Mouse (Mus musculus) heart, adult 9 months (tissue): ENCODE measurements around the gene Sun1.

Experiments used
- DNase-seq, 2 experiments: peaks; one replicate each; pipeline ENCODE4 v3.0.0; 2022; ENCODE audit warnings: low spot score in 2 of 2

Gene Sun1

DNA sequence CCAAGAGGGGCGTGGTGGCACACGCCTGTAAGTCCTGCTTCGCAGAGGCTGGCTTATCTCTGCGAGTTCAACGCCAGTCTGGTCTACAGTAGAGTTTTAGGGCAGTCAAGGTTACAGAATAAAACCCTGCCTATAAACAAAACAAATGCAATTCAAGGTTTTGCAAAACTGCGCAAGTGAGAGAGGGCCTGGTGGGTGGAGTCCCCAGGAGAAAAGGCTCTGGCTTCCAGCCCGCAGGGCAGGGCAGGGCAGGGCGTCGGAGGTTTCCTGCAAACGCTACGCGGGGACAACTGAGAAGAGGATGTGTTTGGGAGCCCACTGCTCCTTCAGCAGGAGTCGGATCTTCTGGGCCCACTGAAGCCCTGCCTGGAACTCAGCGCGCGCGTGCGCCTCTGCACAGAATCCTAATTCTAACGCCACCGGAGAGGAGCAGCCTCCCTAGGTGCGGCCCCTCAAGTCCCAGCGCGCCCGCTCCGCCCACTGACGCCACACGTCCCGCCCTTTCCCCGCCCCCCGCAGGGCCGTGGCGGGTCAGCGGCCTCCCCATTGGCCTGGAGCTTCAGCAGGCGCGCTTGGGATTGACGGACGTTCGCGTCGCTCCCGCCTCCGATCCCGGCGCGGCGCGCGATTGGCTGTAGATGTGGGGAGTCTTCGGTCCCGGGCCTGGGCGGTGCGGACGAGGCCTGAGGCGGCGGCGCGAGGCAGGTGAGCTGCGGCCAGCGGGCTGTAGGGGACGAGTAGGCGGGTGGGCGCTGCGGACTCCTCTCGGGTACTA is at the start of gene Sun1:
Gene Sun1, plus strand, starts transcription at position 643 of the 775 bp plus-strand sequence.
- peak; percentile 98 for DNase-seq

DNA sequence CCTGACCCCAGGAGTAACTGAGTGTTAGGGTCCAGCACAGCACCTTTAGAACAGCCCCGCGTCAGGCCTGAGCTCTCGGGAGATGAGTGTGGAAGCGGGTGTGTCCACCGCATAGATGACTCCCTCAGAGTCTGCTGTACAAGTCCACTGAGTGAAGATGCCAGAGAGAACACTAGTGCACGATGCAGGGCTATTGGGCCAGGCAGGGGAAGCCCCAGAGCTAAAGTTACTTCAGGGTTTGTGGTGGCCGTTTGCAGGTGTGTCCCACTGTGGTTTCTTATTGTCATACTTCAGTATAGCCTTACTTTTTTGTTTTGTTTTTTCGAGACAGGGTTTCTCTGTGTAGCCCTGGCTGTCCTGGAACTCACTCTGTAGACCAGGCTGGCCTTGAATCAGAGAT is 39.5 kb upstream of the Sun1 start:
- DNase-seq, result no peak

- no peak for DNase-seq
Observed at GRCm38 (mm10) chr5:139161632-139162031, 38.8 kb upstream of the Sun1 start.

DNA sequence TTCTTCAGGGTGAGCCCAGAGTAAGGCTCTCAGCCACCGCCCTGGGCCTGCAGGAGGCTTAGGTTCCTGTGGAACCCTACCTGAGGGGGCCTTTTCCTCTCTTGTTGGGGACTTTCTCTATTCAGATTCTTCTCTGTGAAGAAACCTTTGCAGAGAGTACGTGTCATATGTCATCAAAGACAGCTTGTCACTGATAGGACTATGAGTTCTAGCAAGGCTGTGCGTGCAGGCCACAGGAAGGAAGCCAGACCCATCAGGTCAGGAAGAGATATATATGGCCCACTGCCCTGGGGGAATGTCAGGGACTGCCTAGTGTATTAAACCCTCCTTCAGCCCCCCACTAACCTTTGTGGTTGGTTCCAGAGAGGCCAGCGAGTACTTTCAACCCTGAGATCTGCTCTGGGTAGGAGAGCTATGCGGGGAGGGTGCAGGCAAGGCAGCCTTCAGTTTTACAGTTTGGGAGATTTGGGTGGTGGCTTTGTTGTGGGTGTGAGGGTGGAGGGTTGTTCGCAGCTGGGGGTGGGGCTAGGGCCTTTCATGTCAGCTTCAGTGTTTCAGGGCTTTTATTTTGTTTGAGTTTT is 33.6 kb upstream of the Sun1 start:
- DNase-seq, result no peak

GRCm38 (mm10) chr5:139167548-139167947 is 32.9 kb upstream of the Sun1 start:
- no peak for DNase-seq

DNA sequence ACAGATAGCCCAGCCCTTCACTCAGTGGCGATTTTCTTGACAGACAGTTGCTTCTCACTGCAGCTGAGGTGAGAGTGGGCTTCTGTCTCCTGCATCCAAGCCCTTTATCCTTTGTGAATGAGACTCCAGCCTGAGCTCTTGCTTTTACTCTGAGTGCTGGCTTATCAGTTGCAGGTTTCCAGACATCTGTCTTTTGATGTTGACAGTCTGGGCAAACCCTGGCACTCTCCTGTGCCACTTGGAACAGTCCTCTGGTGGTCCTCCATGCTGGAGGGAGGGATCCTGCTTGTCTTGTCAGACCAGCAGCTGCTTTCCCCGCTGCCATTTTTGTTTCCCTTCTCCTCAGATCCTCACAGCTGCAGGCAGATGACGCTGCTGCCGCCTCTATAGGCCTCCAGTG is 28.5 kb upstream of the Sun1 start:
- no peak for DNase-seq

DNA sequence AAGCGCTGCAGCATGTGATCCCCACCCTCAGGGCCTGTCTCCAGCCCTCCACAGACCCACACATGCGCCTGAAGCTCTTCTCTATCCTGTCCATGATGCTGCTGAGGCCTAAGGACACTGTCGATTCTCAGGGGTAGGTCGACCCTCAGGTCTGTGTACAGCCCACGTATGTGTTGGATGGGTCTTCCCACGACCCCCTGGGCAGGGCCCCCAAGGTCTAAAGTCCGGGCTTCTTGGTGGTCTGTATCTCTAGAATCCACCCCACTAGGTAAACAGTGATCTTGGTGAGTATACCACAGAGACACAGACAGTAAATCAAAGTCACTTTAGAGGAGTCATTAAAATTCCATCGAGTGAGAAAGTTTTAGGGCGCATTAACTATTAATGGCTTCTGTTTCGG is 26.3 kb upstream of the Sun1 start:
- no peak for DNase-seq

GRCm38 (mm10) chr5:139174556-139175547 is 25.6 kb upstream of the Sun1 start:
- peak; percentile 39 to 57 for DNase-seq

DNA sequence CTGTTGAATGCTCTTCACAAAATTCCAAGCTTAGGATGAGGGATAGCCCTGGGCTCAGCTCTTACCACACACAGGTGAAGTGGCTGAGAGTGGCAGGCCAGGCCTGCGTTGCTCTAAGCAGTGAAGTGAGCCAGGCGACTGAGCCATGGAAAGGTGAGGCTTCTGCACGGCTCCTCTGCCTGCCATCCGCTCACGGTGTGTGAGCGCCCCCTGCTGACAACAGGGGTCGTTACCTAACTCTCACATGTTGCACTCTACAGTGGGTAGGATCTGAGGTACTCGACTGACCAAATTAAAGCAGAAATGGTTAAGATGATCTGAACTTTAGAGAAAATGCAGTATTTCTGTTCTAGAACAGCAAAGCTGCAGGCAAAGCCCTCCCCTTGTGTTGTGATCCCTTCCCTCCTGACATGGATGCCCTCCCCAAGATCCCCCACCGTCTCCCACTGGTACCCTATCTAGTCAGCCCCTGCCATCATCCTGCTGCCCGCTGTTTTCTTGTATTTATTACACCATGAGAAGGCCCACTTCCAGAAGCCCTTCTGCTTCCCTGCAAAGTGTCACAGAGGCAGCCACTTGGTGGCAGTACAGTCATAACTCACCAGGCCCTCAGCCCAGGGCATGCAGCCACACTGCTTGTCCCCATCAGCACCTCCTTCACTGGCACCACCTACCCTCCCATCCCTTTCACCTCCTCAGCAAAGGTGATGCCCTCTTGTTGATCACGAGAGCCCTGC is 21.4 kb upstream of the Sun1 start:
- DNase-seq, result peak; percentile 31 to 68

- no peak for DNase-seq
Observed at GRCm38 (mm10) chr5:139183131-139183530, 17.3 kb upstream of the Sun1 start.

DNA sequence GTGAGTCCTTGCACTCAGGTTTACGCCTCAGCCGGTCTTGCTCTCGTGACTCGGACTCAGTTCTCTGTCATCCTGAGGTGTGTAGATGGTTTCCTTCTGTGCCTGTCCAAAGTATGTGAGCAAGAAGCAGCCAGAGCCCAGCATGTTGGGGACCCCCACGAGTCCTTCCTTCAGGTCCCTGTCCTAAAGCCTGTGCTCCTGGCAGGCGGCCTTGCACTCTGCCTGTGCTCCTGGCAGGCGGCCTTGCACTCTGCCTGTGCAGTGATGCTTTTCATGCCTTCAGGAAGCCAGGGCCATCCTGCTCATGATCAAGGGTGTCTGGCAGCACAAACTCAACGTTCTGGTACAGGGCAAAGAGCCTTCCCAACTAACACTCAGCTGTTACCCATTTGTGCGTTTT is 16.8 kb upstream of the Sun1 start:
- DNase-seq, result no peak

DNA sequence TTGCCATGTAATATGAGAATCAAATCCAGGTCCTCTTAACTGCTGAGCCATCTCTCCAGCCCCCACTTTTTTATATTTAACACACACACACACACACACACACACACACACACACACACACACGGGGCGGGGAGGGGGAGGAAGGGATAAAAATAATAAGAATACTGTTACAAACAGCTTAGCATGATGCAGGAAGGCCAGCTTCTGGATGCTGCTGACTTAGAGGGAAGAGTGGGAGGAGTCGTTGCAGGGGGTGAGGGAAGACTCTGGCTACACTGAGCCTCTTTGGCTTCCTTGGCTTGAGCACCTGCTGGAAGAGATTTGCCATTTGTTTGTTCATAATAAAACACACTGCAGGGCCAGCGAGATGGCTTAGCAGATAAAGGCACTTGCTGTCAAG is 15.5 kb upstream of the Sun1 start:
- DNase-seq, result no peak

GRCm38 (mm10) chr5:139189726-139190125 is 10.7 kb upstream of the Sun1 start:
- DNase-seq, result no peak

GRCm38 (mm10) chr5:139190958-139191357 is 9.5 kb upstream of the Sun1 start:
- no peak for DNase-seq

DNA sequence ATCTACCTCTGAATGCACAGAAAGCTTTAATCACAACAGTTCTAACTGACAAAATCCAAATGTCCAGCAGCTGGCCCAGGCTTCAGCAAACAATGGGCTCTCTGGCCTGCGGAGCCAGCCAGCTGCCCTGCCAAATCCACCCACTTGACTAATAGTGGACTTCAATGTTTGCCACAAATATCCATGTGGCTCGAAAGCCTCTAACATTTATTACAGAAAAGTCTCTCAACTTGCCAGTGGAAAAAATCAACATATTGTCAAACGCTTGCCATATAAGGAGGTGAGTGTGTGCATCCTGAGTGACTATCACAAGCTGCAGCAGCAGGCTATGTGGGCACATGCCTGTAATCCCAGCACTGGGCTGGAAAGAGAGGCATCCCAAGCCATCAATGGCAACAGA is 1.7 kb upstream of the Sun1 start:
- no peak for DNase-seq

DNA sequence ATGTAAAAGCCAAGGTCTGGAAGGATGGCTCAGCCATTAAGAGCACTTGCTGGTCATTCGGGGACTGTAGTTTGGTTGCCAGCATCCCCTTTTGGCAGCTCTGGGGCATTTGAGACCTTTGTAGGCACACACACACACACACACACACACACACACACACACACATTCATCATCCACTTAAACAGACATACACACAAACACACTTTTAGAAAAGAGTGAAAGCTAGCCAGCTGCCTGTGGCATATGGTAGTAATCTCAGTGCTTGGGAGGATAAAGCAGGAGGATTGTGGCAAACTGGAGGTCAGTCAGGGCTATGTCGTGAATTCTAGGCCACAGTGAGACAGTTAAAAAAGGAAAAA is 822 bp upstream of the Sun1 start:
- DNase-seq, result no peak

DNA sequence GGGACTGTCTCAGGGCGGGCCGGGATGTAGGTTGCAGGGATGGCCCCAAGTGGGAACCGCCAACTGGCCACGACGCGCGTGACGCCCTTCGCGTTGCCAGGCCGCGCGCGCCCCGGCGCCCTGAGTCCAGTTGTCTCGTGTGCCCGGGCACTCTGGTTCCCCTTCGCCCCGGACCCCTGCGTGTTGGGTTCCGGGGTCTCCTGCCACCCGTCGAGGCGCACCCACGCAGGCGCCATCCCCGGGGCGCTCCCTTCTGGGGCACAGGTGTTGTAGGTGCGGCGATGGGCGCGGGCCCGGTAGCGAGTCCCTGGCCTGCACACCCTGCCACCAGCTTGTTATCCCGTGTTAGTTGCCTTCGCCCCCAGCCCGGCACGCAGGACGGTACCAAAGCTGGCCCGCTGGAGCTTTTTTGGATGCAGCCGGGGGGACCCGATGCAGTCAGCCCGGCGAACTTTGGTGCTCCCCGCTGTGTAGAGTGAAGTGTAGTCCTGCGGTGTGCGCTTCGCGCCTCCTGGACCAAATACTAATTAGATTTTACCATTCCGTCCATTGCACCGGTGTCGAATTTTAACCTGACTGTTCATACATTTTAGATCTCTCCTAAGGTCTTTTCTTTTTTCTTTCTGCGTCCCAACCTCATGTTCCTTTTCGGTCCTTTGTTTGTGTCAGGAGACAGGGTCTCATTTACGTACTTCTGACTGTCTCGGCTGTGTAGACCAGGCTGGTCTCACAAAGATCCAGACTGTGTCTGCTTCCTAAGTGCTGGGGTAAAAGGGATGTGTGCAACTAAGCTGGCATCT is 533 bp downstream of the Sun1 start:
- DNase-seq, result no peak

GRCm38 (mm10) chr5:139202127-139202526 is 1.7 kb downstream of the Sun1 start:
- DNase-seq, result no peak

DNA sequence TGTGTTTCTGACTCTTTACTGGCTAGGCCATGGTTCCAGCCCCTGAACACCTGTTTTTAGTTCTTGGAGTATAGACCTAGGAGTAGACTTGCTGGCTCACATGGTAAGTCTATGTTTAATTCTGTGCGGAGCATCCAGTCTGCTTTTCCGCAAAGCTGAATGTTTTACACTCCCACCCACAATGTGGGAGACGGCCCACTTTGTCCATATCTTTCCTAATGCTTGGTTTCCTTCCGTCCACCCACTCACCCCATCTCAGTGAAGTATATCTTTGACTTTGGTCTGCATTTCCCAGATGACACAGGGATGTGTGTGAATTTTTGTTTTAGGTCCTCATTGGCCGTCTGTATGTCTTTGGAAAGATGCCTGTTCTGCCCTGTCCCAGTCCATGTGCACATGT is 2.9 kb downstream of the Sun1 start:
- DNase-seq, result no peak

- DNase-seq, result no peak
Observed at GRCm38 (mm10) chr5:139206081-139206480, 5.6 kb downstream of the Sun1 start.

- DNase-seq, result no peak
Observed at GRCm38 (mm10) chr5:139206525-139206924, 6.1 kb downstream of the Sun1 start.
